Mouse (Mus musculus): Measurements from ENCODE around the gene Map3k11. TPM values are rescaled to one million over a fixed set of nuclear protein-coding genes. Genes with fewer than 3 reads are reported as not detected.
A peak's percentile ranks its signal among the peaks of the same experiment; 100 is the strongest.
"Not testable (repeated sequence)": the region's sequence is repeated elsewhere in the genome, so short reads cannot be mapped to it uniquely, and the experiment has no call there.

Gene Map3k11
- polyA plus RNA-seq, 1 experiment from 2014 or later, result 10.4 TPM

- no peak for DNase-seq
- Histone ChIP-seq H3K27ac (ENCODE audit: low read depth) (no peak overlapping the region), H3K4me2 (ENCODE audit: low read depth, low read length) (no peak overlapping the region), H3K4me1 (ENCODE audit: insufficient read depth) (peaks cover 9% of the 10 kb centered on the region), H3K9ac (replicated peaks) (no peak overlapping the region), H3K4me3 (ENCODE audit: low read depth, low read length) (no peak overlapping the region), H3K9me3 (ENCODE audit: low read length) (no peaks in the 10 kb centered on the region), H3K27me3 (ENCODE audit: insufficient read depth, low read length) (no peaks in the 10 kb centered on the region), H3K36me3 (replicated peaks; ENCODE audit: insufficient read depth, low read length) (peaks cover 58% of the 10 kb centered on the region)
- 90% methylated on average over 12 of the region's 13 CpGs for WGBS (ENCODE audit: insufficient replicate concordance)
- ATAC-seq, result no peak
- no peak for TF ChIP-seq EP300 (IDR thresholded peaks at IDR 0.05; ENCODE audit: low read depth)
- no peak for TF ChIP-seq CTCF (IDR thresholded peaks at IDR 0.05; ENCODE audit: low read depth)
Observed at GRCm38 (mm10) chr19:5684985-5685384, 3.6 kb upstream of the Map3k11 start.

- no peak overlapping the region for H3K4me3 ChIP-seq (ENCODE audit: low read depth, low read length)
- H3K36me3 ChIP-seq (replicated peaks; ENCODE audit: insufficient read depth, low read length), result peaks cover 54% of the 10 kb centered on the region
- ATAC-seq (no peak), DNase-seq (no peak)
- H3K9ac ChIP-seq (replicated peaks), result no peak overlapping the region
- no peaks in the 10 kb centered on the region for H3K9me3 ChIP-seq (ENCODE audit: low read length)
- H3K4me1 ChIP-seq (ENCODE audit: insufficient read depth), result peaks cover 12% of the 10 kb centered on the region
- H3K27ac ChIP-seq (ENCODE audit: low read depth), result no peak overlapping the region
- no peak for TF ChIP-seq CTCF (IDR thresholded peaks at IDR 0.05; ENCODE audit: low read depth)
- TF ChIP-seq EP300 (IDR thresholded peaks at IDR 0.05; ENCODE audit: low read depth), result no peak
- no peak overlapping the region for H3K4me2 ChIP-seq (ENCODE audit: low read depth, low read length)
- WGBS (ENCODE audit: insufficient replicate concordance), result 87% methylated on average over 19 of the region's 19 CpGs
- no peaks in the 10 kb centered on the region for H3K27me3 ChIP-seq (ENCODE audit: insufficient read depth, low read length)
Observed at GRCm38 (mm10) chr19:5685431-5685830, 3.1 kb upstream of the Map3k11 start.

- DNase-seq, result no peak
- Histone ChIP-seq H3K27me3 (ENCODE audit: insufficient read depth, low read length) (no peaks in the 10 kb centered on the region), H3K4me3 (ENCODE audit: low read depth, low read length) (no peak overlapping the region), H3K9me3 (ENCODE audit: low read length) (no peaks in the 10 kb centered on the region), H3K36me3 (replicated peaks; ENCODE audit: insufficient read depth, low read length) (peaks cover 49% of the 10 kb centered on the region), H3K4me1 (ENCODE audit: insufficient read depth) (peaks cover 17% of the 10 kb centered on the region), H3K27ac (ENCODE audit: low read depth) (no peak overlapping the region), H3K9ac (replicated peaks) (no peak overlapping the region), H3K4me2 (ENCODE audit: low read depth, low read length) (no peak overlapping the region)
- 93% methylated on average over 11 of the region's 11 CpGs for WGBS (ENCODE audit: insufficient replicate concordance)
- no peak for TF ChIP-seq EP300 (IDR thresholded peaks at IDR 0.05; ENCODE audit: low read depth)
- ATAC-seq, result no peak
Observed at GRCm38 (mm10) chr19:5685861-5686260, 2.7 kb upstream of the Map3k11 start.

- no peak overlapping the region for H3K27ac ChIP-seq (ENCODE audit: low read depth)
- H3K4me3 ChIP-seq (ENCODE audit: low read depth, low read length), result no peak overlapping the region
- DNase-seq, result no peak
- ATAC-seq, result no peak
- no peak for TF ChIP-seq EP300 (IDR thresholded peaks at IDR 0.05; ENCODE audit: low read depth)
- no peaks in the 10 kb centered on the region for H3K27me3 ChIP-seq (ENCODE audit: insufficient read depth, low read length)
- no peak overlapping the region for H3K4me2 ChIP-seq (ENCODE audit: low read depth, low read length)
- peaks cover 44% of the 10 kb centered on the region for H3K36me3 ChIP-seq (replicated peaks; ENCODE audit: insufficient read depth, low read length)
- no peak overlapping the region for H3K9ac ChIP-seq (replicated peaks)
- 61% methylated on average over 13 of the region's 13 CpGs for WGBS (ENCODE audit: insufficient replicate concordance)
- no peaks in the 10 kb centered on the region for H3K9me3 ChIP-seq (ENCODE audit: low read length)
- peaks cover 22% of the 10 kb centered on the region for H3K4me1 ChIP-seq (ENCODE audit: insufficient read depth)
Observed at GRCm38 (mm10) chr19:5686437-5686836, 2.1 kb upstream of the Map3k11 start.

- H3K4me3 ChIP-seq (ENCODE audit: low read depth, low read length); H3K27ac ChIP-seq (ENCODE audit: low read depth); H3K9ac ChIP-seq (replicated peaks); DNase-seq; ATAC-seq; H3K27me3 ChIP-seq (ENCODE audit: insufficient read depth, low read length); H3K9me3 ChIP-seq (ENCODE audit: low read length): not testable (repeated sequence)
- Histone ChIP-seq H3K4me2 (ENCODE audit: low read depth, low read length) (peak overlapping the region; percentile 100; the same call in 1 of the 2 replicates), H3K36me3 (replicated peaks; ENCODE audit: insufficient read depth, low read length) (peaks cover 40% of the 10 kb centered on the region), H3K4me1 (ENCODE audit: insufficient read depth) (peaks cover 28% of the 10 kb centered on the region)
- 89% methylated on average over 11 of the region's 12 CpGs for WGBS (ENCODE audit: insufficient replicate concordance)
Observed at GRCm38 (mm10) chr19:5686954-5687353, 1.6 kb upstream of the Map3k11 start.

- 24% methylated on average over 9 of the region's 9 CpGs for WGBS (ENCODE audit: insufficient replicate concordance)
- ATAC-seq (no peak), DNase-seq (no peak)
- Histone ChIP-seq H3K4me2 (ENCODE audit: low read depth, low read length) (peak overlapping the region; percentile 100), H3K9ac (replicated peaks) (peak overlapping the region; percentile 76), H3K4me3 (ENCODE audit: low read depth, low read length) (peak overlapping the region; percentile 91), H3K27me3 (ENCODE audit: insufficient read depth, low read length) (no peaks in the 10 kb centered on the region), H3K9me3 (ENCODE audit: low read length) (no peaks in the 10 kb centered on the region), H3K4me1 (ENCODE audit: insufficient read depth) (peaks cover 35% of the 10 kb centered on the region), H3K27ac (ENCODE audit: low read depth) (peak overlapping the region; percentile 97), H3K36me3 (replicated peaks; ENCODE audit: insufficient read depth, low read length) (peaks cover 32% of the 10 kb centered on the region)
- no peak for TF ChIP-seq CTCF (IDR thresholded peaks at IDR 0.05; ENCODE audit: low read depth)
- no peak for TF ChIP-seq EP300 (IDR thresholded peaks at IDR 0.05; ENCODE audit: low read depth)
Observed at GRCm38 (mm10) chr19:5687738-5688137, 804 bp upstream of the Map3k11 start.

- under 1% methylated on average over 7 of the region's 7 CpGs for WGBS (ENCODE audit: insufficient replicate concordance)
- ATAC-seq, result no peak
- no peaks in the 10 kb centered on the region for H3K27me3 ChIP-seq (ENCODE audit: insufficient read depth, low read length)
- DNase-seq, result no peak
- peak overlapping the region; percentile 76 for H3K9ac ChIP-seq (replicated peaks)
- H3K9me3 ChIP-seq (ENCODE audit: low read length), result no peaks in the 10 kb centered on the region
- H3K36me3 ChIP-seq (replicated peaks; ENCODE audit: insufficient read depth, low read length), result peaks cover 23% of the 10 kb centered on the region
- H3K4me3 ChIP-seq (ENCODE audit: low read depth, low read length), result peak overlapping the region; percentile 91
- 0 out of 2 replicates have a peak, but pooled peaks have one; percentile 3 for TF ChIP-seq EP300 (IDR thresholded peaks at IDR 0.05; ENCODE audit: low read depth)
- no peak for TF ChIP-seq CTCF (IDR thresholded peaks at IDR 0.05; ENCODE audit: low read depth)
- H3K4me2 ChIP-seq (ENCODE audit: low read depth, low read length), result peak overlapping the region; percentile 100
- peaks cover 44% of the 10 kb centered on the region for H3K4me1 ChIP-seq (ENCODE audit: insufficient read depth)
- peak overlapping the region; percentile 97 for H3K27ac ChIP-seq (ENCODE audit: low read depth)
Observed at GRCm38 (mm10) chr19:5689088-5689428, 516 bp downstream of the Map3k11 start.
